Mouse (Mus musculus): ENCODE results near the gene Tmem245.
"Not testable (repeated sequence)": the region's sequence is repeated elsewhere in the genome, so short reads cannot be mapped to it uniquely, and the experiment has no call there.

The Tmem245 gene

DNA sequence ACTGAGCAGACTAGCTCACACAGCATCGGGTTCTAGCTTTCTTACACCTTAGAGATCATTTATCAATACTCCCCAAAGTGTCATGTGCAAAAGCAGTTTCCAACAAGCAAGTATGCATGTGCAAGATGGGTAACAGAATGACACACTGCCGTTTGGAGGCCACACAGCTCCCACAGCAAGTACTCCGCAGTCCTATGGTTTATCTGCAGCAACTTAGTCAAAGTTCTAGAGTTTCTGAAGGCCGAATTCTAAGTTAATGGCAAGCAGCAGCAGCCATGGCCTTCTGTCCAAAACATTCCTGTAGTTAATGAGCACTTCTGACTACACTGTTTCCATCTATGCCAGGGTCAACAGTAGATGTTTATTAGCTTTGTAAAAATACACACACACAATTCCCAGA lies 20.3 kb downstream of the Tmem245 start:
- no peak for DNase-seq (ENCODE audit: low spot score)

DNA sequence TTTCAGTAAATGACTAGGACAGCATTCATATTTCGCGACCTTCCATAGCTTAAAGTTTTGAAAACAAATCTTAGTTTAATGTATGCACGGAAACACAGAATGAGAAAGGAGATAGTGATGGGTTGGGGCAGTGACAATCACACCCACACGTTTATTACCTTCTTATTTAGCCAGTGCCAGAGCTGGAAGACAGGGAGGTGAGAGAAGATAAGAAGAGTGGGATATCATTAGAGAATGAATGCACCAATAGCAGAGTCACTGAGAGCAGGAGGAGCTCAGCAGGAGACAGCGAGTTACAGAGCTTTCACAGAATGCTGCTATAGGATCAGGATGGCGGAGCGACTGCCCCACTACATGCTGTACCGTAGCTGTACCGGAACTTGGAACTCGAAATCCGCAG lies 25.0 kb downstream of the Tmem245 start:
- no peak for DNase-seq (ENCODE audit: low spot score)

DNA sequence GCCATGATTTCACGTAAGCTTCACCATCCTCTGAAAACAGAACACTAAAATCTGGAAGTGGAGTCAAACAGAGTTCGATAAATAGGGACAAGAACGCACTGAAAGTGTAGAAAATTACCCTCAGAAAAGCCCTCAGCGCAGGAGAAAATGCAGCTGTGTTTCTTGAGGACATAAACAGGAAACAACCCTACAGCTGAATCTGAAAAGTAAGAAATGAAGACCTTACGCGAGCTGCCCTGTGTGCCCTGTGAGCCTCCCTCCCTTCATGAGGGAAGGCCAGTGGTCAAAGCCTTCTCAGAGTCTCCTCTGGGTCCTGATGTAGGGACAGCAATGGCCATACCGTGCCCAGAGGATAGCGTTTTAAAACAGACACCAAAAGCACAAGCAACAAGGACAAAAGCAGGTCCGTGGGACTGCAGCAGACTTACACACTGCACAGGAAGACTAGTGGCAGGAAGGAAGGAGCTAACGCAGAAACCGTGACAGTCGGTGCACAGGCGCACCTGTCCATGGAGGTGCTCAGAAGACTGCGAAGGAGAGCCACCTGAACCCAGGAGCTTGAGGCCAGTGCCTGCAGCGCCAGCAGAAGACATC lies 31.4 kb downstream of the Tmem245 start:
- DNase-seq (ENCODE audit: low spot score), result no peak

DNA sequence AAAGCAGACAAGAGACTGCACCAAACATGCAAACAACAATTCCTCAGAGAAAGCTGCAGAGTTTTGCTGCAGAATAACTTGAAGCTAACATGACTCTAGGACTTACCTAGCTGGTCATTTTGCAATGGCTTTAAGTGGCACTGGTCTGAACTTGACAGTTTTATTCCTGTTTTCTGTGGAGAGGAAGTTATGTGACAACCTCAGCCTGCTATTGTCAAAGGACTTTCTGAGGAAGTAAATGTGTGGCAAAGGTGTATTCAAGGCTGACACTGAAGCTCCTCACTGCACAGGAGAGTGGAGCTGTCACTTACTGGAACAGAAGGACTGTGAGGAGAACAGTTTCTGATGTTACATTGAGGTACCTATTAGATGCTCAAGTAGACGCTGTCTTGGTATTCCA lies 32.5 kb downstream of the Tmem245 start:
- DNase-seq (ENCODE audit: low spot score), result no peak

DNA sequence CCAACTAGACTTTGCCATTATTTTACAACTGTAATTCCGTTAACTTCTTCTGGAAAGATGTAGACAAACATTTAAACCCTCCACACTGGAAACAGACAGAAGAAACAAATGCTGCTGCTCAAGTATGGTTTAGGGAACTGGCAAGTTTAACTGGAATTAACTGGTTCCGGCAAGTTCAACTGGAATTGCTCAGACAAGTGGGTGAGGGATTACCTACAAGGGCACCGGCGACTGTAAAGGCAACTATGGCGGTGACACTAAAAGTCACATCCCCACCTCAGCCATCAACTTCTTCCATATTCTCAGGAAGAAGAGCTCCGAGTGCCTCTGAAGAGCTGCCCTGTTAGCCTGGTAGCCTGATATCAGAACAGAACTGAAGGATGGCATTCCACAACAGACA lies 32.9 kb downstream of the Tmem245 start:
- no peak for DNase-seq (ENCODE audit: low spot score)

DNA sequence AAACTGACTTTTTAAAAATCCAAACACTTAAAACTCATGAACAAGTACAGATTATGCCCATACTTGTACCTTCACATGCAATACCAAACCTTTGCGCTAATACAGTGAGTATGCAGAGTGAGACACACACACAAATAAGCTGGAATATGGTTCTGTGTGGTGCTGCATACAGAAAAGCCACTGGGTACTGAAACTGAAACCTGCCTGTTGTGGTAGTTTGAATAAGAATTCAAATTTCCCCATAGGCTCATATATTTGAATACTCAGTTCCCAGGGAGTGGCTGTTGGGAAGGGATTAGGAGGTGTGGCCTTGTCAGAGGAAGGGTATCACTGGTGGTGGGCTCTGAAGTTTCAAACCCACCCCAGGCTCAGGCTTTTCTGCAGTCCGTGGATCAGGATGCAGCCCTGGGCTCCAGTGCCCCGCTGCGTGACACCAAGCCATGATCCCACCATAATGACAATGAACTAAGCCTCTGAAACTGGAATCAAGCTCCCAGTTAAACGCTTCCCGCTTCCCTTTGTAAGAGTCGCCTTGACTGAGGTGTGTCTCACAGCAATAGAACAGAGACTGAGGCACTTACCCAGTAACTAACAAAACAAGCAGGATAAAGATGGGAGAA lies 34.7 kb downstream of the Tmem245 start:
- no peak for DNase-seq (ENCODE audit: low spot score)

GRCm38 (mm10) chr4:56909568-56909967 lies 37.7 kb downstream of the Tmem245 start:
- no peak for DNase-seq (ENCODE audit: low spot score)

- no peak for DNase-seq (ENCODE audit: low spot score)
Observed at GRCm38 (mm10) chr4:56907671-56908070, 39.6 kb downstream of the Tmem245 start.

DNA sequence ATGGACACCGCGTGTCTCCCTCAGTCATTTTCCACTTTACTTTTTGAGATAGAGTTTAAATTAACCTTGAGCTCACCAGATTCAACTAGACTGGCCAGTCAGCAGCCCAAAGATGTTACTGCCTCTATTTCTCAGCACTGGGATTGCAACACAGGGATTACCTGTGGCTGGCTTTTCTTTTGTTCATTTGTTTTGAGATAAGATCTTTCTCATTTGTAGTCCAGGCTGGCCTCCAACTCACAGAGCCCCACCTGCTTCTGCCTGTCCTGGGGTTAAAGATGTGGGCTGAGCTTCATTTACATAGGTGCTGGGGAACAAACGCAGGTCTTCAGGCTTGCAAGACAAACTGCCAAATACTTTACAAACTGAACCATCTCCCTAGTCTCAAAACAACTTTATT lies 40.3 kb downstream of the Tmem245 start:
- DNase-seq (ENCODE audit: low spot score), result no peak

DNA sequence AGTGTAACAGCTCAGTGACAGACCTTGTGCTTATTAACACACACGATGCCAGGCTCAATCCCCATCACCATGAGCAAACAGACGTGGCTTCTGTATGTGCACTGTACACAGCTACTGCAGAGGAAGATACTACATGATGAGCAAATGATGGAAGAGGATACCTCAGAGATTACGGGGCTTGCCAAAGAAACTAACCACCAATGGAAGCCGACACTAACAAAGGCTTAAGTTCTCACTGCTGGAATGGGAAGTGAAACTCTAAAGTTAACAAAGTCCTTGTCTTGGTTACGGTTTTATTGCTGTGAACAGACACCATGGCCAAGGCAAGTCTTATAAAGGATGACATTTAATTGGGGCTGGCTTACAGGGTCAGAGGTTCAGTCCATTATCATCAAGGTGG lies 41.7 kb downstream of the Tmem245 start:
- DNase-seq (ENCODE audit: low spot score), result no peak

GRCm38 (mm10) chr4:56901671-56902070 lies 45.6 kb downstream of the Tmem245 start:
- no peak for DNase-seq (ENCODE audit: low spot score)

GRCm38 (mm10) chr4:56899216-56899615 lies 48.0 kb downstream of the Tmem245 start:
- no peak for DNase-seq (ENCODE audit: low spot score)

- DNase-seq (ENCODE audit: low spot score), result no peak
Observed at GRCm38 (mm10) chr4:56897511-56897910, 49.7 kb downstream of the Tmem245 start.

- no peak for DNase-seq (ENCODE audit: low spot score)
Observed at GRCm38 (mm10) chr4:56894196-56894595, 53.0 kb downstream of the Tmem245 start.

DNA sequence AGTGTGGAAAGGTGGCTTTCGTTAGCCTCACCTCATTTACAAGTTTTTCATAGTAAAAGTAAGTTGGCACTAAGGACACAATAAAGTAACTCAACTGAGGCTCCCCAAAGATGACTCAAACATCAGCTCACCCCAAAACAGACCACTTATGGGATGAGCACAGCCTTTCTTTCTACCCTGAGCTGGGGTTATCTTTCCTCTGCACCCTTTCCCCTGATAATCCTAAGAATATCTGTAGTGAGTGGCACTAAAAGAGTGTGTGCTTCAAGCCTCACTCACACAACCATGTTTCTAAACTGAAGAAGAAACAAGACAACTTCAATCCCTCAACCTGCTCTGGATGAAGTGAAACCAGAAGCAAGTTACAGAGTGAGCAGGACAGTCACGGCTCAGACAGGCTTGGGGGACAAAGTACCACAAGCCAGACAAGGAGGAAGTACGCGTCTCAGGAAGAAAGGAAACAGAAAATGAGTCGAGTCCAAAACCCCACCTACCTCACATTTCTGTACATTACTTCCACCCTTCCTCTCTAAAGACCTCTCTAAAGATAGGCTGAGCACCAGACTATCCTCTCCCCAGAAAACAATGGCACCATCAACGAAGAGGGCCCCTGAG lies 54.6 kb downstream of the Tmem245 start:
- DNase-seq (ENCODE audit: low spot score), result no peak

GRCm38 (mm10) chr4:56888483-56888882 lies 58.8 kb downstream of the Tmem245 start:
- DNase-seq (ENCODE audit: low spot score), result peak; percentile 65

- DNase-seq (ENCODE audit: low spot score), result no peak
Observed at GRCm38 (mm10) chr4:56886286-56886979, 60.8 kb downstream of the Tmem245 start.

DNA sequence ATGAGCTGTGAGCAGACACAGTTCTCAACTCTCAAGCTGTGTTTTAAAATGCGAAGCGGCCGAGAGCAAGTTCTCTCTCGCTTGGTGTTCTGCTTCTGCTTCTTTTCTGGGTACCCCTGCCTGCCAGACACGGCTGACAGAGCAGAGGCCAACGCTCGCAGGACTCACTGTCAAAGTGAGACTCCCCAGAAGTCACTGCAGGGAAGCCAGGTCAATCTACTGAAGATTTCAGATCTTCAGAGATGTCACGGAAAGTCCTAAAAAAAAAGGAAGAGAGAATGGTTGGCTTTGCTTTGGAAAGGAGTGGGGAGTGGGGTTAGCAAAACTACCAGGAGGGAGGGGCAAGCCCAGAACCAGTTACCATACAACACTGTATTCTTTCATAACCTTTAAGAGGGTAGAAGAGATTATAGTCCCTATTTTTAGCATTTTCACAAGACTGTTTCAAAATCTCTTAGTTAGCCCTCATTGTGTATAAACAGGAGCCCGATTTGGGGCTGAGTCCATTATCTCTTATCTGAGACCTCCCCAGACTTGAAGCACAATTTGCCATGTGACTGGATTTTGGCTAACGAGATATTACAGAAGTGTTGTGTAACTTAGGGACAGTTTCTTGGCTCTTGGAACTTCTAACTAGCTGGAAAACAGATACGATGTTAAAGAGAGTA lies 67.1 kb downstream of the Tmem245 start:
- DNase-seq (ENCODE audit: low spot score), result peak; percentile 35

DNA sequence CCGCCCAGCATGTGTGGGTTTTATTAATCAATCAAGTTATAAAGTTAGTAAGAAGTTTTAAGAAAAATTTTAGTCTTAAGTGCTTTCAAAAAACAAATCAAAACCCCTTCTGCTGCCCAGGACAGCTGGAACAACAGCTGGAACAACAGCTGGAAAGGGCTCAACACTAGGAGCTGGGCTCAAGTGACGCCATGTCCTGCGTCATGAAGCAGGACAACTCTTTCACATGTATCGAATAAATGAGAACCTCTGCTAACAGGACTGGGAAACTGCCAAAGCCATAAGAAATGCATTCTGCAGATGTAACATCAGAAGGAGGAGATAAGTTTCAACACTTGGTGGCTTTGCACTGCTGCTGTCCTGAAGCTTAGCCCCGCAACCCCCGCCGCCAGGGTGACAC lies 68.3 kb downstream of the Tmem245 start:
- DNase-seq (ENCODE audit: low spot score), result no peak

GRCm38 (mm10) chr4:56870541-56870940 lies 76.7 kb downstream of the Tmem245 start:
- not testable (repeated sequence) for DNase-seq (ENCODE audit: low spot score)

- DNase-seq (ENCODE audit: low spot score), result no peak
Observed at GRCm38 (mm10) chr4:56867761-56868160, 79.5 kb downstream of the Tmem245 start.

DNA sequence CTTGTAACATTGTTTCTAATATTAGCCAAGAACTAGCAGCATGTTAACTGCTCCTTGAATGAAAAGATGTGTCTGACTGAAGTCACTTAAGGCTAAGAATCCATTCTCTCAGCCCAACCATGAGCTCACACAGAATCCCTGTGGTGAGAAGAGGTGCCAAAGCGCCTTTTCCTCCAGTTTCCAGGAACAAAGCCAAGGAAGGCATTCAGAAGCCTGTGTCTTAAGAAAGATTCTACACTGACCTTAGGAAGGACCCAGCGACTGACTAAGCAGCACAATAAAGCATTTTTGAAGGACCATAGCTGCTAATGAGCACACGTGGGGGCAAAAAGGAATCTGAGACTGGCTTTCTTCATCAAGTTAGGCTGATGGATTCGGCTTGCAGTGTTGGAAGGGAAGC lies 81.3 kb downstream of the Tmem245 start:
- peak; percentile 61 for DNase-seq (ENCODE audit: low spot score)
